Mouse (Mus musculus): Measurements from ENCODE around the gene Spats2. TPM values are rescaled to one million over a fixed set of nuclear protein-coding genes. Genes with fewer than 3 reads are reported as not detected.
A peak's percentile ranks its signal among the peaks of the same experiment; 100 is the strongest.
"Not testable (repeated sequence)": the region's sequence is repeated elsewhere in the genome, so short reads cannot be mapped to it uniquely, and the experiment has no call there.

Spats2 gene
- total RNA-seq (2021), result 1 to 10 TPM; 7.7 to 7.9 TPM

GRCm38 (mm10) chr15:99125711-99126080, at the start of gene Spats2:
Gene Spats2, plus strand, starts transcription at chr15:99125916.
- intact Hi-C loops (cut with DNase I), result loop anchor here (10.0 kb wide), 1 partner anchor 461 kb away; the partner anchor contains the start of gene Ddx23

DNA sequence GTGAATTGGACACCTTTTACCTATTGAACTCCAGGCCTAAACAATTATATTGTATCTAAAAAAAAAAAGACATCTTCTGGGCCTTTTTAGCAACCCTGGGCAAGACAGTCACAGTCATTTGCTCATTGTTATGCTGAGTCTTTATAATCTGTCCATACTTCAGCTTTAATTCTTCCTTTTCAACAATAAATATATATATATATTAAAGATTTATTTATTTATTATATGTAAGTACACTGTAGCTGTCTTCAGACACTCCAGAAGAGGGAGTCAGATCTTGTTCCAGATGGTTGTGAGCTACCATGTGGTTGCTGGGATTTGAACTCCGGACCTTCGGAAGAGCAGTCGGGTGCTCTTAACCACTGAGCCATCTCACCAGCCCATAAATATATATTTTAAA, 49.7 kb upstream of the Spats2 start:
- DNase-seq (ENCODE audit: low spot score); intact Hi-C loops (cut with DNase I): not testable (repeated sequence)

More at GRCm38 (mm10) chr15:99125711-99126080, at the start of gene Spats2:
- DNase-seq (ENCODE audit: low spot score), result no peak

DNA sequence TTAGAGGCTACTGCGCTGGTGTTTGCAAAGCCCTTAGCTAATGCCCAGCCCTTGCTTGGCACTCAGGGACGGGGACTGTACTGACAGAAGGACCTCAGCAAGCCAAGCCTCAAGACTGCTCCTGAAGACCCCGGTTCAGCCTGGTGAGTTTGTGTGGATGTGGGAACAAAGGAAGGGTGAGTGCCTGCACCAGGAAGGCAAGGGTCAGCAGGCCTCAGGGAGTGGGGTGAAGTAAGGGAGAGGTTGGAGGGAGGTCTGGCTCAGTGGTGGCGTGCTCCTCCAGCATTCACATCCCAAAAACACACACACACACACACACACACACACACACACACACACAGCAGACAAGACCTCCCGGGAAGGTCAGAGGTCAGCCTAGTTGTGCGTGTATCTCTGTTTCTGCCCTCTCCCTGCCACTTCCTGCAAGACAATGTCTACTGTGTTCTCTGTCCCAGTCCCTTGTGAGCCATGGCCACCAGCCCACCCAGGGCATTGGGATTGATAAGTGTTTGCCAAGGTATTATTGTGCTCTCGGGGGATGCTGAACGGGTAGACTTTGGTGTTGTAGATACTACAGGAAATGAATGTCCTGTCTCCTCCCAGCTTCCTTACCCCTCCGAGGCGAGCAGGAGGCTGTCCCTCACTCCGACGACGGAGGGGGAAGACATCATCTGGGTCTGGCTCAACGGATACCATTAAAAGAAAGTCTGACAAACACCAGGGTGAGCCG, 47.4 kb upstream of the Spats2 start:
- intact Hi-C loops (cut with DNase I), result no loop called here
- DNase-seq (ENCODE audit: low spot score), result no peak

- intact Hi-C loops (cut with DNase I), result loop anchor here (5.0 kb wide), 1 partner anchor 187 kb away; no protein-coding TSS in a partner anchor
- DNase-seq (ENCODE audit: low spot score), result no peak
Measured at GRCm38 (mm10) chr15:99079804-99080203, 45.9 kb upstream of the Spats2 start.

- intact Hi-C loops (cut with DNase I), result loop anchor here (2.0 to 5.0 kb wide), 3 partner anchors 58 to 185 kb away; no protein-coding TSS in a partner anchor
- DNase-seq (ENCODE audit: low spot score), result no peak
Measured at GRCm38 (mm10) chr15:99082322-99082721, 43.4 kb upstream of the Spats2 start.

DNA sequence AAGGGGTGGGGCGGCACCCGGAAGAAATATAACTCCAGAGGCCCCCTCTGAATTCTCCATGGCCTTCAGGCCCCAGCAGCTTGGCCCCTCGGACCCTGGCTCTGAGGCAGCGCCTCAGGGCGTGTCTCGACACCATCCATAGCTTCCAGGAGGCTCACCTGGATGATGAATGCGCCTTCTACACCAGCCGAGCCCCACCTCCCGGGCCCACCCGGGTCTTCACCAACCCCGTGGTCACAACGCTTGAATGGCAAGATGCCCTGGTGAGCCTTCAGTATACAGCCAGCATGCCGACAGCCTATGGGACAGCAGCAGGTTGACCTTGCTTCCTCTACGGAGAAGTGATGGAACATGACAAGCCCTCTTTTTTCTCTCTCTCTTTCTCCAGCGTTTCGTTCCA, 42.9 kb upstream of the Spats2 start:
- intact Hi-C loops (cut with DNase I), result loop anchor here (2.0 to 5.0 kb wide), 3 partner anchors 58 to 184 kb away; no protein-coding TSS in a partner anchor
- no peak for DNase-seq (ENCODE audit: low spot score)

DNA sequence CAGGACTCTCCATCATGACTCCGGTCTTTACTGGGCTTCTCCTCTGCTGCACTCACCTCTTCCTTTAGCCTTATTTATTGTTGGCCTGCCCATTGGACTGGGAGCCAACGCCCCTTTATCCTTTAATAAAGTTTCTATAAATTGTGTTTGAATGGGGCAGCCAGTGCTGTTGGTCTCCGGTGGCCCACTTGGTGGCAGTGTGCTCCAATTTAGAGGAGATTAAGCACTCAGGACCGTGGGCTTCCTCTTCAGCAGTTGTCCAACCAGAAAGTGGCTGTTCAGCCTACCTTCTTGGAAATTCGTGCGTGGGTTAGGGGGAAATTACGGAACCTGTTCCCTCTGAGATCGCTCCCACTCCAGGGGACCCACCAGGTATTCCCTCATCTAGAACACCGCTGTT, 42.5 kb upstream of the Spats2 start:
- DNase-seq (ENCODE audit: low spot score), result no peak
- intact Hi-C loops (cut with DNase I), result loop anchor here (2.0 to 5.0 kb wide), 3 partner anchors 58 to 184 kb away; no protein-coding TSS in a partner anchor

DNA sequence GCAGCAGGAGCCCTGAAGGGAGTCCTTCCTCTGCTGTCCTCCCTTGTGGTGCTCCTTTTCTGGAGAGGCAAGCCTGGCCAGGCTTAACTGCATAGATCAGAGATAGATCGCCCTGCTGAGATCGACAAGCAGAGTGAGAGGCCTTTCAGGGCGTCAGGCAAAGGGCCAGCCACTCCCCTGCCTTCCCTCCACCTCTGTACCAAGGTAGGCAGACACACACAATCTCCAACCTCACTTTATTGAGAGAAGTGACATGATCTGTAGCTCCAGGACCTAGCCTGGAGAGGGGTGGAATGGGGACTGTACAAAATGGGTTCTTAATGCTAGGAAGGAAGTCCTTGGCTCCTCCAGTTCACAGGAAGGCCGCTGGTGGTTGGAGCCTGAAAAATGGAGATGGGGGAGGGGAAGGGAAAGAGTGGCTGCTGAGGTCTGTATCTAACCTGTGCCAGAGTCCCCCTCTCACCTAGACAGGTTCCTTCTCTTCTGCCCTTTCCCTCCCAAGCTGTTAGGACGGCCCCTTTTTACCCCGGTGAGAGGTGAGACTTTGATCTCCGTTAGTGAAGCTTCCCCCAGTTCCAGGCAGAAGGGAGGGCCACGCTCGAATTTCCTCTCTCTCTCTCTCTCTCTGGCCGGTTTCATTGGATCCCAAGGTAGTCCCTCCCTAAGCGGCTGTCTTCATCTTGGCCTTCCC, 41.7 kb upstream of the Spats2 start:
- intact Hi-C loops (cut with DNase I), result loop anchor here (2.0 to 5.0 kb wide), 3 partner anchors 57 to 183 kb away; no protein-coding TSS in a partner anchor
- no peak for DNase-seq (ENCODE audit: low spot score)

DNA sequence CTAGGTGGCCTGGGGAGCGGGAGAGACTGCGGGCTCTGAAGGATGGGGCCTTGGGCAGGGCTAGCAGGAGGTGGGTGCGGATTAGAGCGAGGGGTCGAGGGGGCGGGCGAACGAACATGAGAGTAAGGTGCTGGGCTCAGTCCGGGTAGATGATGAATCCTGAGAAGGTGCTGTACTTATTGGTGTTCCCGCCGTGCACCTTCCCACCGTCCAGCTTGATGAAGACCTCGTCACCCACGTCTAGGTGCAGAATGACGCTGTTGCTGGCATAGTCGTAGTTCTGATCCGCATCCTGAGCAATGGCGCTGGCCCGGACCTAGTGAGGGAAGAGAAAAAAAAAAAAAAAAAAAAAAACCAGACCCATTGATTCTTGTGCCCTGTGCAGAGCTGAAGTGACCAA, 41.1 kb upstream of the Spats2 start:
- no peak for DNase-seq (ENCODE audit: low spot score)
- intact Hi-C loops (cut with DNase I), result loop anchor here (5.0 kb wide), 2 partner anchors 32 to 183 kb away; no protein-coding TSS in a partner anchor

DNA sequence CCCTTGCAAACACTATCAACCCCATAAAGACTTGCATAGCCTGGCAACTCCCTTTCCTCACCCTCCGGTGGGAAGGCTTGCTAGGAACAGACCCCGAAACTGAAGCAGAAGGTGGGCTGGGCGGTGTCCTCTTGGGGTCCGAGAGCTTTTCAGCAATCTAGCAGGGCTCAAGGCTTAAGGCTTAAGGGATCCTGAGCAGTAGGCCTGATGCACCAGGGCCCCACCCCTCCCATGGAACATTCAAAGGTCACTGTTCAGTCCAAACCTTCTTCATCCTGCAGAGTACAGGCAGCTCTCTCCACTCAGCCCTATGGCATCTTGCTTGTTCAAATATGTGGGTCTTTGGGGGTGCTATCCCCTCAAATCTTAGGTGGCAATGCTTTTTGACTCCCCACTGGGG, 39.7 kb upstream of the Spats2 start:
- no peak for DNase-seq (ENCODE audit: low spot score)
- intact Hi-C loops (cut with DNase I), result loop anchor here (5.0 kb wide), 1 partner anchor 34 kb away; no protein-coding TSS in a partner anchor

GRCm38 (mm10) chr15:99087253-99088075, 38.3 kb upstream of the Spats2 start, which contains the start of gene C1ql4:
Gene C1ql4, minus strand, starts transcription at chr15:99087817.
- intact Hi-C loops (cut with DNase I), result loop anchor here (5.0 kb wide), 1 partner anchor 35 kb away; no protein-coding TSS in a partner anchor
- no peak for DNase-seq (ENCODE audit: low spot score)

GRCm38 (mm10) chr15:99088292-99088691, 37.4 kb upstream of the Spats2 start:
- intact Hi-C loops (cut with DNase I), result loop anchor here (5.0 kb wide), 1 partner anchor 36 kb away; no protein-coding TSS in a partner anchor

GRCm38 (mm10) chr15:99089069-99089468, 36.6 kb upstream of the Spats2 start:
- DNase-seq (ENCODE audit: low spot score), result no peak
- intact Hi-C loops (cut with DNase I), result loop anchor here (5.0 kb wide), 1 partner anchor 37 kb away; no protein-coding TSS in a partner anchor

More at GRCm38 (mm10) chr15:99088292-99088691, 37.4 kb upstream of the Spats2 start:
- peak; percentile 36 for DNase-seq (ENCODE audit: low spot score)

DNA sequence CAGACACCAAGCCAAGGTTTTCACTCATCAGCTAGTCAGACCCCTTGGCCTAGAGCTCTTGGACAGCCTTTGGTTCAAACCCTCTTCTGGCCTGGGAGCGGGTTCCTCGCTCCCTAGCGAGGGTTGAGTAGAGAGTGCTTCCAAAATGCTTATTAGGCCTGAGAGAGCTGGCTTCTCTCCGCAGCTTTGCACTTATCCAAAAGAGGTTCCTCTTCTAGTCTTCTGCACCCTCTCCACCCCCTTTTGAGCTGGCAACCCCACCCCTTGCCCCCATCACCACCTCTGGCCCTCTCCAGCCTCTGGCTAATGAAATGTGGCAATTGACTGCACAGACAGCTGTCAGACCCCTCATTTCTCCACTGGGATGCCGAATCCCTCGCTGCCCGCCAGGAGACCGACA, 32.8 kb upstream of the Spats2 start, which contains the start of gene Dnajc22:
TSS of gene Dnajc22 (plus strand) at position 301 of the 400 bp plus-strand sequence.
- intact Hi-C loops (cut with DNase I), result no loop called here
- DNase-seq (ENCODE audit: low spot score), result no peak

DNA sequence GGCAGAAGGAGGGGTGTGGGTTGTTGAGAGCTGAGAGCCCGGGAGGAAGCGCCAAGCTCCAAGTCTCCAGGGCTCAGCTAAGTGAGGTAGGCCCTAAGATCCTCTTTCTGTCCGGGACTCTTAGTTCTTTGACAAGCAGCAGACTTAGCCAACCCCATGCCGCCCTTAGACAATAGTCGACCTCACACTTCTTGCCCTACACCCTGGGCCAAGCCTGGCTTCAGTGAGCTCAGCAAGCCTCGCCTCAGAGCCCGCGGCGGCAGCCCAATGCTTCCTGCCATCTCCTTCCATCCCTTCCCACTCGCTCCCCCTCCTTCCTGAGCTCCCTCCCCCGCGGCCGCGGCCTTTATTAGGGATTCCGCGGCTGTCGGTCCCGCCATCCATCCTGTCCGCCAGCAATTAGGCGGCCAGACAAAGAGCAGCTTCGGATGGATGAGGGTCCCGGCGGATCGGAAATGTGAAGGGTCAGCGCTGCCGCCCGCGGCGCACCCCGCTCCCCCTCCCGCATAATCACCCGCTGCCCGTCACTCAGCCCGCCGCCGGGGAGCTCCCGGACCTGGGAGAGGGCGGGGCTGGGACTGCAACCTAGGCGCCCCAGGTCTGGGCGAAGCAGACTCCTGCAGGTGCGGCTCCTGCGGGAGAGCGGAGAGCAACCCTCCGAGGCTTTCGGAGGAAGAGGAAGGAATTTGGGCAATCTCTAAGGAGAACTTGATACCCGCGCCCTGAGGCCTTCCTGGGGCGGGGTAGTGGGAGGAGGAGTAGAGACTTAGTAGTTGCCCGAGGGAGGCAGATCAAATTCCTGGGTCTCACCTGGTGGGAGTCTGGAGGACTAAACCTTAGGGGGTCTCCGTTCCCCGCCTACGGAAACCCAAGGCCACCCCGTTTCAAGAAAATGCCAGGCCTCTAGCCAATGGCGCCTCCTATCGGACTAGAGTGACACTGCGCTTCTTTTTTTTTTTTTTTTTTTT, 32.1 kb upstream of the Spats2 start:
- DNase-seq (ENCODE audit: low spot score), result peak; percentile 32
- intact Hi-C loops (cut with DNase I), result no loop called here

DNA sequence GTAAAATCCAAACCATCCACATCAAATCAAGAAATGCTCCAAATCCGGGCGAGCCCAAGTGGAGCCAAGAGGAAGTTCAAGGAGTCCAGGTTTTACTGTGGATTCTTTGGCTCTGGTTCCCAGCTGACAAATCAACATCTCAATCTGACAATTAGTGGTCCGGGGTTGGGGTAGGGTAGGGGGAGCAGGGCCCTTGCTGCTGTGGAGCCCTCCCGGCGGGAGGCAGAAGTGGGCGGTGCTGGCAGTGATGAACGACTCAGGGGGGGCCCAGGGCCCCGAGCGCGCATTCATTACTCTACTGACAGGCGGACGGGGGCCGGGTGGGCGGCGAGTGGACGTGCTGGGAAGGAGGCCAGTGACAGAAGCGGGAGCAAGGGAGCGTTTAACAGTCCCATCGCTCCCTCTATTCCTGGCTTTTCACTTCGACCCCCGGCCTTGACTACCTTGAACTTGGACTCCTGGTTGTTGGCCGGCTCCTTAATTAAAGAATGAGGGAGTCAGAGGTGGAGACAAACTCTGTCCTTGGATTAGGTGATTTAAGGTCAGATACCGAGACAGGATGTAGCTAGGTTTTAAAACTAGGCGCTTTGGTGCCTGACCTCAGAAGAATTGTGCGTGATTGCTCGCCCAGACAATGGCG, 31.0 kb upstream of the Spats2 start:
- intact Hi-C loops (cut with DNase I), result no loop called here

GRCm38 (mm10) chr15:99095356-99095755, 30.4 kb upstream of the Spats2 start:
- intact Hi-C loops (cut with DNase I), result no loop called here
- DNase-seq (ENCODE audit: low spot score), result no peak

More for the DNA sequence above, 31.0 kb upstream of the Spats2 start:
- no peak for DNase-seq (ENCODE audit: low spot score)
